Mouse (Mus musculus): Measurements from ENCODE around the gene Cog4.
"Not testable (repeated sequence)": the region's sequence is repeated elsewhere in the genome, so short reads cannot be mapped to it uniquely, and the experiment has no call there.

Cog4 gene

DNA sequence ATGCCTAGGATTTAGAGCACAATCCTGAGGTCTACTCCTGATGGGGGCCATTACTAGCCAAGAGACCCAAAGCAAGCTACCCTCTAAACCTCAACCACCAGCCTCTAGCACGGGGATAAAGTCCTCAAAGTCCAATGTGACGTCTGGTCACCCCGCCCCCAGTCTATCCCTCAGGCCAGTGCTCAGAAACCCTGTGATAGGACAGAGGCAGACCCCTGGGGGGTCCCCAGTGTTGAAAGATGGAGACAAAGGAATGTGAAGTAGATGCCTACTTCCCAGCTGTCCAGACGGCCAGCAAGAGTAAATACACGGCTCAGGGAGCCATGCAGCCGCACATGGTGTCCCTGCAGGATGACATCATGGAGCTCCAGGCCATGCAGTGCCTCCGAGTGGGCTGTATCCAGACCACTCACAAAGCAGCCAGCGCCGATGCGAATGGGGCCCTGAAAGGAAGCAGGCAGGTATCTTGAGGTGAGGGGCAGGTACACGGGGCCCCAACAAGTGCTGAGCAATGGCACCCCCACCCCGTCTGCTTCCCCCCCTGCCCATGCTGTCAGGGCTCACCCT is 43.6 kb downstream of the Cog4 start:
- DNase-seq (ENCODE audit: low spot score in 2 of 2), result no peak

GRCm38 (mm10) chr8:110892040-110892439 is 45.6 kb downstream of the Cog4 start:
- DNase-seq (ENCODE audit: low spot score in 2 of 2), result no peak

DNA sequence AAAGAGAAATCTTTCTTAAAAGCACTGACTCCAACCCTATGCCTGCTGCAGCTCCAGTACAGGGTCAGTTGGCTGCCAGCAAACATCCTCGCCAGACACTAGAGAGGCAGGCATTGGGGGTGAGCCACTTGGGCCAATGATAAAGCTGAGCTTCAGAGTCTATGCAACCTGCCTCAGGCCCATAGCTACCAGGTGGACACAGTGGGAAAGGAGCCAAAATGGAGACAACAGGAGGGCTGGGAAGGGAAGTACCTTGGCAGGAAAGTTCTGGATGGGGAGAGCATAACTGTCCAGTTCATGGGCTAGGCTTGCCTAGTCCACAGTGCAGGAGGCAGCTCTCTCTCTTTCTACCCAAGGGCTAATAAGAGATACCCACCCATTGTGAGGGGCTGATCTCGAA is 46.5 kb downstream of the Cog4 start:
- DNase-seq (ENCODE audit: low spot score in 2 of 2), result no peak

DNA sequence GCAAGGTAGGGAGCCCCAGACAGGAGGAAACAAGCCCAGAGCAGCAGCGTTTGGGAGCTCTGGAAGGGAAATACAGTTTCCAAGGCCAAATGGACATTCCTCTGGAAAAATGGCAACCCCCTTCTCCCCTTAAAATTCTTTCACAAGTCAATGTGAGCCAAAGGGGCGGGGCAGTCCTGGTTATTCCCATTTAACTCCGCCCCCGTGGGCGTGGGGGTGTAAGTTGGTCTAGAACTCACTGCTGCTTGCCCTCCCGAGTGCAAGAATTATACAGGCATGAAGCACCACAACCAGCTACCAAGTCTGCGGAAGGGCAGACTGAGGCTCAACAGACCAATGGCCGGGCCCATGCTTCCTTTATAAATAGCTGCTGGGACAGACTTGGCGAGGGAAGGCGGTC is 48.5 kb downstream of the Cog4 start:
- DNase-seq (ENCODE audit: low spot score in 2 of 2), result no peak

DNA sequence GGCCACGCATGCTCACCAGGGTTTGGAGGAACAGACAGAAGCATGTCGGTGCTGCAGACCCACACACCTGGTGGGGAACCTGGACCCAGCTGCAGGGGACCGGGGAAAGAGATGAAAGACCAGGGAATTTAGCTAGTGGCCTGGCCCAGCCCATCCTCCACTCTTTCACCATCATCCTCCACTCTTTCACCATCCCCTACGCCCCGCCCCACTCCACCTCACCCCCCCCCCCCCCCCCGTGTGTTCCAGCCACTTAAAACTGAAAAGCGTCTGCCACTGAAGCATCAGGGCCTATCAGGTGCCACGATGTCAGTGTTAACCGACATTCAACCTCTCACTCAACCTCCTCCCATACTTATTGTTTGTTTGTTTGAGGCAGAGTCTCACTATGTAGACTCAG is 48.9 kb downstream of the Cog4 start:
- DNase-seq (ENCODE audit: low spot score in 2 of 2), result no peak

- no peak for DNase-seq (ENCODE audit: low spot score in 2 of 2)
Observed at GRCm38 (mm10) chr8:110895812-110896211, 49.4 kb downstream of the Cog4 start.

DNA sequence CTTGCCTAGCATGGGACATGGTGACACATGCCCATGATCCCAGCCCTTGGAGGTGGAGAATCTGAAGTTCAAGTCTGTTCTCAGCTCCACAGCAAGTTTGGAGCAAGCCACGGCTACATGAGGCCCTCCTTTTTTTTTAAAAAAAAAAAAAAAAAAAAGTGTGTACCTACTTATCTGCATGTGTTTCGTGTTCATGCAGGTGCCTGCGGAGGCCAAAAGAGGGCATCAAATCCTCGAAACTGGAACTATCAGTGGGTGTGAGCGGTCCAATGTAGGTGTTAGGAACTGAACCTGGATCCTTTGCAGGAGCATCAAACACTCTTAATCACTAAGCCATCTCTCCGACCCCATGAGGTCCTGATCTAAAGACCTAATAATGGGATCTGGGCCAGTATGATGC is 51.1 kb downstream of the Cog4 start:
- DNase-seq (ENCODE audit: low spot score in 2 of 2), result no peak

DNA sequence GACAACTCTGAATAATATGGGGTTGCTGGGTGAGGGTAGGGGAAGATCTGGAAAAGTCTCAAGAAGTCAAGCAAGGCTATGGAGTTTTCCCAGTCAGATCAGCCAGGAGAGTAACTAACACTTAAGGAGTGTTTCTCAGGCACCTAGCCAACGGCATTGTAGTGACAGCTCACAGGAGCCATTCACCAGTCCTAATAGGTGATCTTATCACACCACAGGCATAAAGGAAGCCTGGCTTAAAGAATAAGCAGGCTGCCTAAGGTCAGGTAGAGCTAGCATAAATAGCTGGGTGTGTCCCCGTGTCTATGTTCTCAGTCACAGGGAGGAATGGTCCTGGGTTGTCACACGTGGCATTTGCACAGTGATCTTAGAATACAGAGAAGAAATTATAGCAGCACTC is 54.7 kb downstream of the Cog4 start:
- DNase-seq (ENCODE audit: low spot score in 2 of 2), result no peak

GRCm38 (mm10) chr8:110901839-110902578 is 55.6 kb downstream of the Cog4 start, which contains the start of gene Fuk:
Gene Fuk (minus strand): TSS chr8:110902488.
- DNase-seq (ENCODE audit: low spot score in 2 of 2), result peak; percentile 73 to 75

- no peak for DNase-seq (ENCODE audit: low spot score in 2 of 2)
Observed at GRCm38 (mm10) chr8:110902579-110902965, 56.2 kb downstream of the Cog4 start.

- no peak for DNase-seq (ENCODE audit: low spot score in 2 of 2)
Observed at GRCm38 (mm10) chr8:110905404-110905803, 59.0 kb downstream of the Cog4 start.

- DNase-seq (ENCODE audit: low spot score in 2 of 2), result no peak
Observed at GRCm38 (mm10) chr8:110906682-110907081, 60.3 kb downstream of the Cog4 start.

DNA sequence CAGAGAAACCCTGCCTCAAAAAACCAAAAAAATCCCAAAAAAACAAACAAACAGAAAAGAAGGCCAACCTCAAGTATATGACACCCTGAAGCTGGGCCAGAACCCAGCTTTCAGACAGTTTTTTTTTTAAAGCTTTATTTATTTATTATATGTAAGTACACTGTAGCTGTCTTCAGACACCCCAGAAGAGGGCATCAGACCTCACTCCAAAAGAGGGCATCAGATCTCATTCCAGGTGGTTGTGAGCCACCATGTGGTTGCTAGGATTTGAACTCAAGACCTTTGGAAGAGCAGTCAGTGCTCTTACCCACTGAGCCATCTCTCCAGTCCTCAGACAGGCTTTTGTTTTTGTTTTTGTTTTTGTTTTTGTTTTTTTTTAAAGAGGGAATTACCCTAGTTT is 63.5 kb downstream of the Cog4 start:
- not testable (repeated sequence) for DNase-seq (ENCODE audit: low spot score in 2 of 2)

- DNase-seq (ENCODE audit: low spot score in 2 of 2), result no peak
Observed at GRCm38 (mm10) chr8:110911576-110912570, 65.5 kb downstream of the Cog4 start.

GRCm38 (mm10) chr8:110917415-110917814 is 71.0 kb downstream of the Cog4 start:
- DNase-seq (ENCODE audit: low spot score in 2 of 2), result peak in 1 of 2 experiments; percentile 27

DNA sequence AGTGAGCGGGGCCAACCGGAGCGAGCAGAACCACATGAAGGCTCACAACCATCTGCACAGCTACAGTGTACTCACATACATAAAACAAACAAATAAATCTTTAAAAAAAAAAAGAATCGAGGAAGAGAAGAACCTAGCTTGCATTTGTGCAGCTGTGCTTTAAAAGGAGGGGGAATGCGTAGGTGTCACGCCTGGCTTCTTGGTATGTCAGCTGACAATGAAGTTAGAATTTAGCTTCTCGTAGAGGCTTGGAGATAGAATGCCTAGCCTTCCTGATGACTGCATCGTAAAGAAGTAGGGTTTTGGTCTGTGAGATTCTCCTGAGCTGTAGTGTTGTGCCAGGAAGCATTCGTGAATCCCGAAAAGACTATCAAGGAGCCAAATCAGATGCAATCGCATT is 71.6 kb downstream of the Cog4 start:
- no peak for DNase-seq (ENCODE audit: low spot score in 2 of 2)

DNA sequence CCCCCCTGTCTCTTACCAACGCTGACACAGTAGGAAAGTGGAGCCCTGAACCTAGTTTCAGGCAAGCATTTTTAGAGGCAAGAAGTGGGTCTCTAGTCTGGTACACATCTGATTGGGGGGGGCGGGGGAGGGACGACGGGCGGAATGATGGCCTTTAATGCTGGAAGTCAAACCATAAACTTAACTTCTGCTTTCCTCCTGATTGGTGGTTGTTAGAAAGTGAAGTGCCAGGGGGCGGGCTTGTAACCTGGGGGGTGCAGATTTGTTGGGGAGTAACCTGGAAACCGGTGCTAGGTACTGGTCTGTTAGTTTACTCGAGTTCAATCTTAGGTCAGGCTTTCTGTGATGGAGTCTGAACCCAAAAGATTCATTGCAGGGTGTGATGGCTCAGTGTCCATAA is 72.1 kb downstream of the Cog4 start:
- no peak for DNase-seq (ENCODE audit: low spot score in 2 of 2)

DNA sequence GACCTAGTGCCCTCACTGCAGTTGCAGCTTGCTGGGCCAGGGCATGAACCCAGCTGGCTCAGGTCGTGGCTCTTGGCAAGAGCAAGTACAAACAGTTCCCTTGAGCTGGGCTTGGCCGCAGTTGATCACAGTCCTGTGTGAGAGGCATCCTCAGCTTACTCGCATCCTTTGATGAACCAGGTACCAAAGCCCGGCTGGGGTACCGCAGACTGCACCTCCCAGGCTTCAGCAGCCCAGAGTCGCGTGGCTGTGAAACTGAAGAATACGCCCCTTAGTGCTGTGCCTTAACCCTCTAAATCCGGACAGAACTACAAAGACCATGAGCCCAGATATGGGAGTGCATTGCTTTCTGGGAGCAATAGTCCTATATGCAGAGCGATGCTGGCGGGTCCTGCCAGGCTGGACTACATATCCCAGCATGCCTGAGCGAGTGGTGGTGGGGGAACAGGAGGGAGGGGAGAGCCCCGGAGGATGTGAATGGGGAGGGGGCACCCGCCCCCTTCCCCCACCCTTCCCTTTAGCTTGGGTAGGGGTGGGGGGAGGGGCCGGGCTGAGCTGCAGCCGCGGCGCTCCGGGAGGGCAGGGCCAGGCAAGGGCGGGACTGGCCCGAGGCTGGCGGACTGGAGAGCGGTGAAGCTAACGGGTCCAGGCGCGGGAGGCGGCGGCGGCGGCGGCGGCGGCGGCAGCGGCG is 73.1 kb downstream of the Cog4 start, which contains the start of gene St3gal2:
Gene St3gal2, plus strand, starts transcription at position 582 of the 691 bp plus-strand sequence.
- peak; percentile 68 to 80 for DNase-seq (ENCODE audit: low spot score in 2 of 2)

GRCm38 (mm10) chr8:110920032-110920772 is 73.8 kb downstream of the Cog4 start:
- no peak for DNase-seq (ENCODE audit: low spot score in 2 of 2)

GRCm38 (mm10) chr8:110920773-110921277 is 74.4 kb downstream of the Cog4 start:
- no peak for DNase-seq (ENCODE audit: low spot score in 2 of 2)
